Mouse (Mus musculus) limb, embryonic 14.5 days (tissue): ENCODE results near the gene Gm28635. TPM values are rescaled to one million over a fixed set of nuclear protein-coding genes. Genes with fewer than 3 reads are reported as not detected.

Source experiments
- ATAC-seq: fragments of 200-750 bp; cut with Nextera tagmentation; 2 replicates; pipeline ENCODE4 v1.8.0; 2017; ENCODE audit warnings: low read depth, moderate number of reproducible peaks, moderate TSS enrichment; ENCODE audit not compliant: low FRiP score
- DNase-seq: peaks from one replicate; pipeline ENCODE4 v3.0.0-alpha.2; 2015; ENCODE audit warnings: low spot score
- H3K27ac ChIP-seq: fragments of 300-500 bp; sonication (generic); replicated peaks from 2 replicates; pipeline ENCODE4 v1.5.1; 2014; ENCODE audit warnings: low read depth, mild to moderate bottlenecking, low read length, moderate library complexity, mixed read lengths
- H3K27me3 ChIP-seq: fragments of 300-500 bp; sonication (generic); 2 replicates; pipeline ENCODE4 v1.6.1; 2014; ENCODE audit warnings: low read length, mixed read lengths; ENCODE audit not compliant: control insufficient read depth, insufficient read depth
- H3K36me3 ChIP-seq: fragments of 300-500 bp; sonication (generic); 2 replicates; pipeline ENCODE4 v1.6.1; 2014; ENCODE audit warnings: mild to moderate bottlenecking, low read length, moderate library complexity, mixed read lengths; ENCODE audit not compliant: control insufficient read depth, insufficient read depth
- H3K4me1 ChIP-seq: fragments of 300-500 bp; sonication (generic); 2 replicates; pipeline ENCODE4 v1.6.1; 2014; ENCODE audit warnings: antibody characterized with exemption, low read length, mixed read lengths; ENCODE audit not compliant: control insufficient read depth, insufficient read depth
- H3K4me2 ChIP-seq: fragments of 300-500 bp; sonication (generic); replicated peaks from 2 replicates; pipeline ENCODE4 v1.6.1; 2014; ENCODE audit warnings: low read depth, mild to moderate bottlenecking, low read length, moderate library complexity; ENCODE audit not compliant: severe bottlenecking
- H3K4me3 ChIP-seq: fragments of 300-500 bp; sonication (generic); replicated peaks from 2 replicates; pipeline ENCODE4 v1.5.1; 2014; ENCODE audit warnings: low read length
- H3K9ac ChIP-seq: fragments of 300-500 bp; sonication (generic); 2 replicates; pipeline ENCODE4 v1.6.1; 2014; ENCODE audit warnings: mild to moderate bottlenecking, low read depth, low read length, moderate library complexity; ENCODE audit not compliant: severe bottlenecking
- H3K9me3 ChIP-seq: fragments of 300-500 bp; sonication (generic); 2 replicates; pipeline ENCODE4 v1.6.1; 2016; ENCODE audit warnings: low read length; ENCODE audit not compliant: control insufficient read depth
- POLR2A ChIP-seq: fragments of 200-500 bp; IDR thresholded peaks from 2 replicates; pipeline ENCODE4 v1.8.0; 2012; ENCODE audit warnings: inconsistent platforms, mild to moderate bottlenecking, moderate library complexity, borderline replicate concordance; ENCODE audit not compliant: insufficient read depth, insufficient read length; ENCODE audit errors: extremely low read depth
- WGBS: fragments of 180-500 bp; shearing (Covaris S2); extraction: QIAGEN DNeasy Blood & Tissue Kit; methylation state at CpG from one replicate; pipeline ENCODE4 v1.1.7; 2014; 5-methylcytosine and 5-hydroxymethylcytosine counted together
- polyA plus RNA-seq, 2 experiments: library from polyadenylated mRNA; depleted of rRNA in 1 of 2; stranded (reverse) in 1 of 2; unstranded in 1 of 2; fragments of >200 nt; fragmentation: Nextera tagmentation in 1 of 2; extraction: Ambion mirVana in 1 of 2; gene quantifications; 2 replicates each; pipeline versions ENCODE4 v1.2.1 to v1.2.3; 2012 to 2014

The Gm28635 gene
- polyA plus RNA-seq (2012; rRNA removed) (not detected in 2 replicates), polyA plus RNA-seq (2014; fragmentation: Nextera tagmentation; extraction: Ambion mirVana) (not detected in 2 replicates)

DNA sequence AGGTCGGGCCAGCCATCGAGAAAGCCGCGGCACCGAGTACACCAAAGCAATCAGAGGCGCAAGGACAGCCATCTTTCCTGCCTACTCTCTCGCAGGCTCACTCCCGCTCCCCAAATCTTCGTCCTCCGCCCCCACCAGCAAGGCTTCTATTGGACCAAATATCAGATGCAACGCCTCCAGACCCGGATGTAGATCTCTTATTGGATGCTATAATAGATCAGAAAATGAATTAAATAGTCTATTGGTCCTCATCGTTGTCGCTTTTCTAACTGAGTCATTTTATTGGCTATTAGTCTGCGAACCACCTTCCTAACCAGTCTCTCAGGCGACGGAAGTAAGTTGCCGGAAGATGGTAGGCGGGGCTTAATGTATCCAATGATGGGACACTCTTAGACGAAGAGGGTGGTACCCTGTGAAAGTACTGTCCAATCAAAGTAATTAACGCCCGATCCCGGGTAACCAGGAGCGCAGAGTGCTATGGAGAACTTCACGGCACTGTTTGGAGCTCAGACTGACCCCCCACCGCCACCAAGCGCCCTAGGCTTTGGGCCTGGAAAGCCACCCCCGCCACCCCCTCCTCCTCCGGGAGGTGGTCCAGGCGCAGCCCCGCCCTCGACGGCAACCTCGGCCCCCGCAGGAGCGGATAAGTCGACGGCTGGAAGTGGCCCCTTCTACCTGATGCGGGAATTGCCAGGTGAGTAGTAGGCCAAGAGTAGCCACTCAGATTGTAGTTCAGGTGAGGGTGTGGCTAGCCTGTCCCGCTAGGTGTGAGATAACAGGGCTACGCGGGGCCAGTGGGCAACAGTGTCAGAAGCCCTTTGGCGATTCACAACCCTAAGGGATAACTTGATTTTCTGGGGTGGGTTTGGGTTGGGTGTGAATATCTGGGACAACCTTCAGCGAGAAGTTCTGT is at the start of gene Gm28635, which contains the start of gene Med19:
Gm28635 (minus strand) TSS at position 74 of the 913 bp plus-strand sequence.
Med19 (plus strand) TSS at position 435 of the 913 bp plus-strand sequence.
- Histone ChIP-seq H3K9ac (peak within 1 kb of the TSS; percentile 80), H3K4me1 (peaks cover 12% of the 10 kb centered on the region), H3K27me3 (no peaks in the 10 kb centered on the region), H3K4me3 (peak within 1 kb of the TSS; percentile 96), H3K27ac (peak within 1 kb of the TSS; percentile 52; the same call in 1 of the 2 replicates), H3K9me3 (no peaks in the 10 kb centered on the region), H3K36me3 (peaks cover 42% of the 10 kb centered on the region), H3K4me2 (peak within 1 kb of the TSS; percentile 70)
- peak; percentile 100 for DNase-seq
- peak; percentile 100 for ATAC-seq
- WGBS: under 1% methylated on average over 41 of the region's 44 CpGs
- peak; percentile 30; the same call in 1 of the 2 replicates for TF ChIP-seq POLR2A

GRCm38 (mm10) chr2:84727172-84727858 is 49.5 kb upstream of the Gm28635 start, which contains the start of gene Clp1:
Gene Clp1 (minus strand): TSS chr2:84727350.
- Histone ChIP-seq H3K36me3 (peaks cover 18% of the 10 kb centered on the region), H3K27me3 (no peaks in the 10 kb centered on the region), H3K4me1 (peaks cover 10% of the 10 kb centered on the region; the same call in 1 of the 2 replicates), H3K9me3 (no peaks in the 10 kb centered on the region), H3K4me3 (peak within 1 kb of the TSS; percentile 60), H3K4me2 (peak within 1 kb of the TSS; percentile 80), H3K27ac (peak within 1 kb of the TSS; percentile 82), H3K9ac (peak within 1 kb of the TSS; percentile 60)
- WGBS: 0% methylated on average over 39 of the region's 39 CpGs
- TF ChIP-seq POLR2A: peak; percentile 83; the same call in 1 of the 2 replicates
- DNase-seq (peak; percentile 99), ATAC-seq (peak; percentile 97)

GRCm38 (mm10) chr2:84726716-84727115 is 48.9 kb upstream of the Gm28635 start:
- ATAC-seq: no peak
- H3K27ac ChIP-seq: no peak overlapping the region
- WGBS: 2% methylated on average over 9 of the region's 9 CpGs

GRCm38 (mm10) chr2:84725770-84726169 is 47.9 kb upstream of the Gm28635 start:
- DNase-seq (no peak), ATAC-seq (no peak)
- H3K27me3 ChIP-seq: no peaks in the 10 kb centered on the region
- H3K9ac ChIP-seq: no peak overlapping the region
- H3K9me3 ChIP-seq: no peaks in the 10 kb centered on the region
- no peak for TF ChIP-seq POLR2A
- H3K36me3 ChIP-seq: peaks cover 22% of the 10 kb centered on the region
- peaks cover 10% of the 10 kb centered on the region; the same call in 1 of the 2 replicates for H3K4me1 ChIP-seq
- no peak overlapping the region for H3K4me2 ChIP-seq
- 88% methylated on average over 10 of the region's 10 CpGs for WGBS
- H3K4me3 ChIP-seq: no peak overlapping the region
- H3K27ac ChIP-seq: no peak overlapping the region

More at GRCm38 (mm10) chr2:84726716-84727115, 48.9 kb upstream of the Gm28635 start:
- peak overlapping the region; percentile 80 for H3K4me2 ChIP-seq
- H3K36me3 ChIP-seq: peaks cover 18% of the 10 kb centered on the region
- H3K27me3 ChIP-seq: no peaks in the 10 kb centered on the region
- TF ChIP-seq POLR2A: no peak
- no peaks in the 10 kb centered on the region for H3K9me3 ChIP-seq
- no peak for DNase-seq
- H3K4me1 ChIP-seq: peaks cover 10% of the 10 kb centered on the region; the same call in 1 of the 2 replicates
- H3K9ac ChIP-seq: peak overlapping the region; percentile 60
- H3K4me3 ChIP-seq: peak overlapping the region; percentile 60

DNA sequence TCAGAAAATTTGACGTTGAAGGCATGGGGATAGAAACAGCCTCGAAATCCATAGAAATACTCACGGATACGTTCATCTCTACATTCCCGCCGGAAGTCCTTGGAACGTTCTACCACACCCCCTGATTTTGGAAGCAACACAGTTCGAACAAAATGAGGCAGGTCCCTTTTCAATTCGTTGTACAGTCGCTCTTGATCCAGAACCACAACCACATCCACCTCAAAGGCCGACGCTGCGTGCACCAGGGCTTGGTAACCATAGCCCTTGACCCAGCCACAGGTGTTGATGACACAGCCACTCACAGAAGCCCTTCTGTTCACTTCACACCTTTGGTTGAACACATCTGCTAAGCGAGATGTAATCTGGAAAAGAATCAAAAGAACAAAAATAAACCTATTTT is 46.0 kb upstream of the Gm28635 start:
- Histone ChIP-seq H3K4me3 (no peak overlapping the region), H3K27me3 (no peaks in the 10 kb centered on the region), H3K9ac (no peak overlapping the region), H3K4me2 (no peak overlapping the region), H3K9me3 (no peaks in the 10 kb centered on the region), H3K4me1 (peaks cover 10% of the 10 kb centered on the region; the same call in 1 of the 2 replicates), H3K27ac (no peak overlapping the region), H3K36me3 (peaks cover 22% of the 10 kb centered on the region)
- TF ChIP-seq POLR2A: no peak
- WGBS: 93% methylated on average over 14 of the region's 14 CpGs
- no peak for DNase-seq
- no peak for ATAC-seq
